Mouse (Mus musculus) thymus, adult 2 months (tissue): ENCODE data around the gene Fam98c.

Experiments
- CTCF ChIP-seq: fragments of 200-500 bp; IDR thresholded peaks from 2 replicates; pipeline ENCODE4 v1.5.1; 2012; ENCODE audit warnings: mild to moderate bottlenecking, control low read depth, low read length, moderate library complexity, borderline replicate concordance; ENCODE audit not compliant: control insufficient read depth, poor library complexity, insufficient read depth; ENCODE audit errors: extremely low read depth
- POLR2A ChIP-seq: fragments of 200-500 bp; IDR thresholded peaks from 2 replicates; pipeline ENCODE4 v1.6.1; 2012; ENCODE audit warnings: mild to moderate bottlenecking, low read length, control low read depth, moderate library complexity; ENCODE audit not compliant: control insufficient read depth, poor library complexity, insufficient read depth; ENCODE audit errors: extremely low read depth

GRCm38 (mm10) chr7:29168791-29169230, 12.8 kb upstream of the Fam98c start:
- TF ChIP-seq CTCF (no peak), POLR2A (no peak)
